Mouse (Mus musculus): ENCODE data around the gene Mst1r. TPM values are rescaled to one million over a fixed set of nuclear protein-coding genes. Genes with fewer than 3 reads are reported as not detected.

The Mst1r gene
- polyA plus RNA-seq, 1 experiment from 2014 or later = 0.67 TPM

DNA sequence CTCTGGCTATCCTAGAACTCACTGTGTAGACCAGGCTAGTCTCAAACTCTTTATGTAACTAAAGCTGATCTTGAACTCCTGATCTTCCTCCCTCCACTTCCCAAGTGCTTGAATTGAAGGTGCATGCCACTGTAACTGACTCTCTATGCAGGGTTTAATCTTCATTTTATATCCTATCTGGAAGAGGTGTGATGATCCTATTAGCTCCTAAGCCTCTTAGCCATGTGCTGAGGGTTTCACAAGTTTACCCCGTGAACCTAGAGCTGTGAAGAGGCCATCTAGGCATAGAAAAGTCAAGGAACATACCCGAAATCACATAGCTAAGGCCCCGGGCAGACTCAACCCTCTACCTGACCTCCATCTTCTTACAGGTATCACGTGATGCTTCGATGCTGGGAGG is 12.8 kb downstream of the Mst1r start:
- no peak for DNase-seq (ENCODE audit: low spot score)
- WGBS = 79% methylated on average over 5 of the region's 5 CpGs
- H3K27ac ChIP-seq = no peak overlapping the region

DNA sequence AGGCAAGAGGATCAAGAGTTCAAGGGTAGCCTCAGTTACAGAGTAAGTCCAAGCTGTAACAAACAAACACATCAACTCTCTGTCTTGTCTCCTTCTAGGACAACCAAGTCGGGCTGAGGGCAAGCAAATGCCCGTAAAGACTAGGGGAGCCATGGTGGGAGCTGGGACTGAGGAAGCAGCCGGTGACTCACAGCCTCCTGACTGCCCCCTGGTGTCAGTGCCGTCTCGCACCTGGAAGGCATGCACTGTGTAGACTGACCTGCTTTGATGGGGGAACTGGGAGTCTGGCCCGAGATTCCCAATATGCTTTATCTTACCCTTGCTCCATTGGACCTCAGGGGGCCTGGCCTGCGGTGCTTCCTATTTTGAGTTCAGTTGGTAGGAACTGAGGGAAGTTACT is 16.3 kb downstream of the Mst1r start:
- Histone ChIP-seq H3K9me3 (no peaks in the 10 kb centered on the region), H3K27me3 (ENCODE audit: insufficient read depth, poor library complexity, severe bottlenecking) (peaks cover 8% of the 10 kb centered on the region; the same call in 1 of the 2 replicates), H3K4me1 (replicated peaks) (peaks cover 43% of the 10 kb centered on the region), H3K27ac (no peak overlapping the region), H3K4me3 (no peak overlapping the region), H3K36me3 (no peaks in the 10 kb centered on the region)
- no peak for DNase-seq (ENCODE audit: low spot score)
- WGBS = 28% methylated on average over 7 of the region's 7 CpGs

More for the DNA sequence above, 12.8 kb downstream of the Mst1r start:
- Histone ChIP-seq H3K27me3 (ENCODE audit: insufficient read depth, poor library complexity, severe bottlenecking) (peaks cover 13% of the 10 kb centered on the region; the same call in 1 of the 2 replicates), H3K4me3 (no peak overlapping the region), H3K36me3 (no peaks in the 10 kb centered on the region), H3K9me3 (no peaks in the 10 kb centered on the region), H3K4me1 (replicated peaks) (peaks cover 26% of the 10 kb centered on the region)

GRCm38 (mm10) chr9:107923956-107924355 is 17.3 kb downstream of the Mst1r start:
- 0 out of 2 replicates have a peak overlapping the region, but pooled peaks have one; percentile 72 for H3K27ac ChIP-seq
- H3K36me3 ChIP-seq = no peaks in the 10 kb centered on the region
- no peak for DNase-seq (ENCODE audit: low spot score)
- 59% methylated on average over 6 of the region's 6 CpGs for WGBS
- no peak overlapping the region for H3K4me3 ChIP-seq
- H3K9me3 ChIP-seq = no peaks in the 10 kb centered on the region
- peaks cover 44% of the 10 kb centered on the region for H3K4me1 ChIP-seq (replicated peaks)
- H3K27me3 ChIP-seq (ENCODE audit: insufficient read depth, poor library complexity, severe bottlenecking) = peaks cover 8% of the 10 kb centered on the region; the same call in 1 of the 2 replicates

- H3K4me3 ChIP-seq = no peak overlapping the region
- peaks cover 8% of the 10 kb centered on the region; the same call in 1 of the 2 replicates for H3K27me3 ChIP-seq (ENCODE audit: insufficient read depth, poor library complexity, severe bottlenecking)
- peaks cover 45% of the 10 kb centered on the region for H3K4me1 ChIP-seq (replicated peaks)
- H3K27ac ChIP-seq = peak overlapping the region; percentile 72
- 31% methylated on average over 3 of the region's 3 CpGs for WGBS
- DNase-seq (ENCODE audit: low spot score) = no peak
- no peaks in the 10 kb centered on the region for H3K9me3 ChIP-seq
- no peaks in the 10 kb centered on the region for H3K36me3 ChIP-seq
Measured at GRCm38 (mm10) chr9:107925251-107925650, 18.6 kb downstream of the Mst1r start.

DNA sequence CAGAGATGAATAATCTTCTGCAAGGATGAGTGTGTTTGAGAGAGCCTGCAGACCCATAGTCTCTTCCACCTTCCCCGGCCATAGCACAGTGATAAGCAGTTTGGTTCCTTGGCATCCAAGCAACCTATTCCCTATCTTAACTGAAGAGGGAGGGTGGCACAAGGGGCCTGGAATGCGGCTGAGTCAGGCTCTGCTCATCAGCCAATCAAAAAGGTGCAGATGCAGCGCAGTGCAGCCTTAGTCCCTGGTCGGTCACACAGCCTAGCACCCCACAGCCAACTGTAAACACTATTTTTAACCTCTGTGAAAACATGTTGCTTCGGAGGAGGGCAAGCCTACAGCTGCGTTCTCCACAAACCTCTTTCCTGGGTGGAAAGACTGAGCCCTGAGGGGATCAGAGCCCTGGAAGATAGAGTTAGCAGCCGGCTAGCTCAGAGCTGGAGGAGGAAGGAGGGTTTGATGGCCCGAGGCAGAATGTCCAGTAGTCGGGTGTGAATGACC is 20.3 kb downstream of the Mst1r start:
- Histone ChIP-seq H3K4me3 (no peak overlapping the region), H3K4me1 (replicated peaks) (peaks cover 53% of the 10 kb centered on the region), H3K9me3 (no peaks in the 10 kb centered on the region), H3K27me3 (ENCODE audit: insufficient read depth, poor library complexity, severe bottlenecking) (no peaks in the 10 kb centered on the region; the same call in 1 of the 2 replicates), H3K27ac (no peak overlapping the region), H3K36me3 (no peaks in the 10 kb centered on the region)
- DNase-seq (ENCODE audit: low spot score) = no peak
- WGBS = 50% methylated on average over 9 of the region's 9 CpGs

- 89% methylated on average over 5 of the region's 5 CpGs for WGBS
- no peak for DNase-seq (ENCODE audit: low spot score)
Measured at GRCm38 (mm10) chr9:107927749-107928148, 21.1 kb downstream of the Mst1r start.

GRCm38 (mm10) chr9:107928169-107928568 is 21.5 kb downstream of the Mst1r start, which contains the start of gene Actl11:
Gene Actl11, plus strand, starts transcription at chr9:107928469.
- H3K36me3 ChIP-seq = no peaks in the 10 kb centered on the region
- DNase-seq (ENCODE audit: low spot score) = no peak
- peak within 1 kb of the TSS; percentile 29; the same call in 1 of the 2 replicates for H3K27ac ChIP-seq
- H3K27me3 ChIP-seq (ENCODE audit: insufficient read depth, poor library complexity, severe bottlenecking) = no peaks in the 10 kb centered on the region; the same call in 1 of the 2 replicates
- H3K4me1 ChIP-seq (replicated peaks) = peaks cover 57% of the 10 kb centered on the region
- no peaks in the 10 kb centered on the region for H3K9me3 ChIP-seq
- H3K4me3 ChIP-seq = no peak within 1 kb of the TSS
- WGBS = 68% methylated on average over 3 of the region's 3 CpGs

More at GRCm38 (mm10) chr9:107927749-107928148, 21.1 kb downstream of the Mst1r start:
- Histone ChIP-seq H3K4me1 (replicated peaks) (peaks cover 60% of the 10 kb centered on the region), H3K9me3 (no peaks in the 10 kb centered on the region), H3K27me3 (ENCODE audit: insufficient read depth, poor library complexity, severe bottlenecking) (no peaks in the 10 kb centered on the region; the same call in 1 of the 2 replicates), H3K4me3 (no peak overlapping the region), H3K27ac (no peak overlapping the region), H3K36me3 (no peaks in the 10 kb centered on the region)

- no peaks in the 10 kb centered on the region for H3K36me3 ChIP-seq
- peaks cover 48% of the 10 kb centered on the region for H3K4me1 ChIP-seq (replicated peaks)
- no peak for DNase-seq (ENCODE audit: low spot score)
- H3K4me3 ChIP-seq = no peak overlapping the region
- 71% methylated on average over 4 of the region's 4 CpGs for WGBS
- no peak overlapping the region for H3K27ac ChIP-seq
- H3K27me3 ChIP-seq (ENCODE audit: insufficient read depth, poor library complexity, severe bottlenecking) = peaks cover 33% of the 10 kb centered on the region
- no peaks in the 10 kb centered on the region for H3K9me3 ChIP-seq
Measured at GRCm38 (mm10) chr9:107932221-107932620, 25.5 kb downstream of the Mst1r start.

DNA sequence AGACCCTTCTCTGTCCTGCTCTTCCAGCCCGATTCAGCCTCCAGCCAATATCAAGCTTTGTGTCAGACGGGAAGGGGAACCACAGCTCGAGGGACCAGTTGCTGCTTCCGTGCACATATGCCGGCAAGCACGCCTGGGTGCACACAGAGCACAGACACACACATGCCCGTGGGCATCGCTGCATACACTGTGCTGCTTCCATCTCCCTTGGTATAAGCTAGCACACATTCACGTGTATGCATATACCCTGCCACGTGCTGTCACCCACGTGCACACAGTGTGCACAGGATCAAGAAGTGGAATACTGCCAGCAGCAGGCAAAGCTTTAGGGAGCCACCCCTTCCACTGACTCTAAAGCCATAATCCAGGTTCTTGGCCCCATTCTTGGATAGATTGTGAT is 27.5 kb downstream of the Mst1r start:
- no peak for DNase-seq (ENCODE audit: low spot score)
- Histone ChIP-seq H3K9me3 (no peaks in the 10 kb centered on the region), H3K27me3 (ENCODE audit: insufficient read depth, poor library complexity, severe bottlenecking) (peaks cover 52% of the 10 kb centered on the region), H3K4me3 (no peak overlapping the region), H3K27ac (no peak overlapping the region), H3K36me3 (no peaks in the 10 kb centered on the region), H3K4me1 (replicated peaks) (peaks cover 44% of the 10 kb centered on the region)
- WGBS = 90% methylated on average over 11 of the region's 11 CpGs

GRCm38 (mm10) chr9:107935374-107935773 is 28.7 kb downstream of the Mst1r start, which contains the start of gene Camkv:
Gene Camkv, plus strand, starts transcription at chr9:107935674.
- Histone ChIP-seq H3K9me3 (no peaks in the 10 kb centered on the region), H3K4me3 (peak within 1 kb of the TSS; percentile 69), H3K4me1 (replicated peaks) (peaks cover 42% of the 10 kb centered on the region), H3K36me3 (no peaks in the 10 kb centered on the region), H3K27me3 (ENCODE audit: insufficient read depth, poor library complexity, severe bottlenecking) (peaks cover 52% of the 10 kb centered on the region), H3K27ac (peak within 1 kb of the TSS; percentile 87)
- no peak for DNase-seq (ENCODE audit: low spot score)
- WGBS = 6% methylated on average over 3 of the region's 3 CpGs

DNA sequence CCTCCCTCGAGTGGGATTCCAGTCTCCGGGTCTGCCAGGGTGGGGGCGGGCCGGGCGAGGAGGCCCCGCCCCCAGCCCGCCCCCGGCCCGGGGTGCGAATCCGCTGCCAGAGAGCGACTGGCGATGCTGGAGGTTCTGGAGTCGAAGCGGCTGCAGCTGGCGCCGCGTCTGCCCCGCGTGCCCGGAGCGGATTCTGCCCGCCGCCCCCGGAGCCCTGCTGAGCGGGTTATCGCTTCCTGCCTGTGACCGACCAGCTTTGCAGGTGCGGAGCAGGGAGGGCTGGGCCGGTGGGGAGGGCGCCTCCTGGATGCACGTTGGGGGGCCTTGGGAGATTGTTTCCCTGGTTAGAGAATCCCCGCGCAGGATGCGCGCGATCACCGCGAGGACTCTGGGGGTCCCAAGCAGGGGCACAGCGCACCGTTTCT is 29.1 kb downstream of the Mst1r start:
- Histone ChIP-seq H3K4me3 (peak overlapping the region; percentile 69), H3K27me3 (ENCODE audit: insufficient read depth, poor library complexity, severe bottlenecking) (peaks cover 52% of the 10 kb centered on the region), H3K36me3 (no peaks in the 10 kb centered on the region), H3K9me3 (no peaks in the 10 kb centered on the region), H3K4me1 (replicated peaks) (peaks cover 39% of the 10 kb centered on the region), H3K27ac (peak overlapping the region; percentile 87)
- whole genome bisulfite sequencing = under 1% methylated on average over 41 of the region's 41 CpGs
- peak; percentile 56 for DNase-seq (ENCODE audit: low spot score)

GRCm38 (mm10) chr9:107936215-107936822 is 29.6 kb downstream of the Mst1r start:
- Histone ChIP-seq H3K4me1 (replicated peaks) (peaks cover 39% of the 10 kb centered on the region), H3K27me3 (ENCODE audit: insufficient read depth, poor library complexity, severe bottlenecking) (peaks cover 52% of the 10 kb centered on the region), H3K9me3 (no peaks in the 10 kb centered on the region), H3K36me3 (no peaks in the 10 kb centered on the region), H3K27ac (peak overlapping the region; percentile 87), H3K4me3 (peak overlapping the region; percentile 69)
- peak; percentile 47 for DNase-seq (ENCODE audit: low spot score)
- WGBS = under 1% methylated on average over 29 of the region's 29 CpGs

GRCm38 (mm10) chr9:107936831-107937230 is 30.2 kb downstream of the Mst1r start:
- H3K36me3 ChIP-seq = no peaks in the 10 kb centered on the region
- H3K27me3 ChIP-seq (ENCODE audit: insufficient read depth, poor library complexity, severe bottlenecking) = peaks cover 52% of the 10 kb centered on the region
- H3K27ac ChIP-seq = peak overlapping the region; percentile 87
- DNase-seq (ENCODE audit: low spot score) = no peak
- H3K4me3 ChIP-seq = peak overlapping the region; percentile 69
- peaks cover 36% of the 10 kb centered on the region for H3K4me1 ChIP-seq (replicated peaks)
- H3K9me3 ChIP-seq = no peaks in the 10 kb centered on the region
- WGBS = 1% methylated on average over 3 of the region's 3 CpGs

Measured in hindbrain, embryonic 10.5 days (tissue).